Mouse (Mus musculus) megakaryocyte progenitor cell, adult 5-6 weeks (primary cell): ENCODE data around the gene Gm7029. TPM values are rescaled to one million over a fixed set of nuclear protein-coding genes. Genes with fewer than 3 reads are reported as not detected.
"Not testable (repeated sequence)": the region's sequence is repeated elsewhere in the genome, so short reads cannot be mapped to it uniquely, and the experiment has no call there.

Experiments
- ATAC-seq: replicated peaks from 2 replicates; pipeline ENCODE4 v1.8.0; 2016; ENCODE audit warnings: mild to moderate bottlenecking, moderate TSS enrichment, inconsistent platforms; ENCODE audit not compliant: poor library complexity
- total RNA-seq, 2 experiments: library from RNA; stranded (forward) in 1 of 2; stranded (reverse) in 1 of 2; fragments of 157-497, 149-512 nt in 1 of 2; fragments of 200-1000 nt in 1 of 2; gene quantifications; 2 replicates each; pipeline versions ENCODE4 v1.2.3 to v1.2.4; 2015 to 2017

Gene Gm7029
- total RNA-seq (2015) (2.2 TPM in 1 of 2 replicates, not detected in the other), total RNA-seq (2017) (not detected in 2 replicates)

- not testable (repeated sequence) for ATAC-seq
Measured at GRCm38 (mm10) chr17:33873537-33873936, at the start of gene Gm7029. Gene Gm7029, plus strand, starts transcription at chr17:33873837.

GRCm38 (mm10) chr17:33824084-33824996 lies 49.3 kb upstream of the Gm7029 start, which contains the start of the genes Rps28 and Ndufa7:
Gene Rps28, minus strand, starts transcription at chr17:33824562.
Gene Ndufa7, plus strand, starts transcription at chr17:33824572.
- peak; percentile 94 for ATAC-seq

DNA sequence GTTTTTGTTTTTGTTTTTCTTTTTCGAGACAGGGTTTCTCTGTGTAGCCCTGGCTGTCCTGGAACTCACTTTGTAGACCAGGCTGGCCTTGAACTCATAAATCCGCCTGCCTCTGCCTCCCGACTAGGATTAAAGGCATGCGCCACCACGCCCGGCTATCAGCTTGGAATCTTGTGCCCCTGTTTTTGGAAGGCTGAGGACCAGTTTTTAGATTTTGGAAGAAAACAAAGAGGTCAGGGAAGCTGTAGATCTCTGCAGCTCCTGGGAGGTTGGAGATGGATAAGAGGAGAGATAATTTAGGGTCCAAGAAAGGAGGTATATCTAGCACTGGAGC lies 48.7 kb upstream of the Gm7029 start:
- not testable (repeated sequence) for ATAC-seq

DNA sequence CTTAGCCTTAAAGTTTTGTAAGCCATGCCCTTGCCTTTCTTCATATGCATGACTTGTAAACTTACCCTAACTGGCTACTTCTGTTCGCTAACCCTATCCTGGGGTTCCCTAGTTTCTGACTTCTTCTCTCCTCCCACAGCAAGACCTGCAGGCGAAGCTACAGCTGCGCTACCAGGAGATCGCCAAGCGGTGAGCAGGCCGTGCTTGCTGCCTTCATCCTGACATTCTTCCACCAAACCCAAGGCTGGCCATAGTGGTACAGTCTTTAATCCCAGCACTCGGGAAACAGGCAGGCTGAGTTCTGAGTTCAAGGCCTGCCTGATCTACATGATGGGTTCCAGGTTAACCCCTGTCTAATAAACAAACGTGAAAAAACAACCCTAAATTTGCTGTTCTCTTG lies 48.2 kb upstream of the Gm7029 start:
- ATAC-seq, result no peak

DNA sequence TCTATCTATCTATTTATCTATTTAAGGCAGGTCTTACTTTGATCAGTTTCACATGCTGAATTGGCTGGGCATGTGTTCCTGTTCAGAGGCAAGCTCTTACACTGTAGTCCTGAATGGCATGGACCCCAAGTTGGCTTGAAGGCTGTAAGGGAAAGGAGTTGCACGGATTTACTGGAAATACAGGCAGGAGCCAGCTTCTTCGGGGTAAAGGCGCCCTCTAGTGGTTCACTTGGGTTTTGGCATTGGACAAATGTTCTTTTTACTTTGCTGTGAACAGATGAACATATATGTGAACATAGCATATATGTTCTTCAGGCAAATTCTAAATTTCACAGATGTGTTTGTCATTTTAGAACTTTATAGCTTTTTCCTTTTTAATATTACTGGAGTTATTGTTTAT lies 46.8 kb upstream of the Gm7029 start:
- ATAC-seq, result peak; percentile 66

DNA sequence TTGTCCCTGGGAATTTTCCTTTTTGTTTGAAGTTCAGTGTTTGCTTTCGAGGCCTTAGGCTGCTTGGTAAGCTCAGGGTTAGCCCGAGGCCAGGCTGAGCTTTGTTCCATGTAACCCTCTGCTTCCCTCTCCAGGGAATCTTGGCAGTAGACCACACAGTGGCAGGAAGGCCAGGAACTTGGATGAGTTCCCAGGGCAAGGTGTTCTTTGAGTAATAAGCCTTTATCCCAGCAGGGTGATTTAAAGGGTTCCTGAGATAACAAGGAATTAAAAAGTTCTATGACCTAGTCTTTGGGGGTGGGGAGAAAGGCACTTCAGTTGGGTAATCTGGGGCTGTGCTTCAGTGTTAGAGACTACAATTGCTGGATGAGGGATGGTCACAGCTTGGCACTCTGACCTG lies 44.7 kb upstream of the Gm7029 start:
- no peak for ATAC-seq

DNA sequence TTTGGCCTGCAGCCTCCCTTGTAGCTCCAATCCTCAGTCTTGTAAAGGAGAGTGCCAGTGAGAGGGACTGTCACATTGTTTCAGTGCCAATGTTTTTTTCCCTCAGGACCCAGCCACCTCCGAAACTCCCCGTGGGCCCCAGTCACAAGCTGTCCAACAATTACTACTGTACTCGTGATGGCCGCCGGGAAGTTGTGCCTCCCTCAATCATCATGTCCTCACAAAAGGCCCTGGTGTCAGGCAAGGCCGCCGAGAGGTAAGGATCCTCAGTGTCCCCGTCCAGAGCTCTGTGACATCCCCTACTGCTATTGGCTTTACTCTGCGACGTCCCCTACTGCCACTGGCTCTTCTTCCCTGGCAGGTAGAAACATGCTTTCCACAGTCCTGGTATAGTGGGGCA lies 44.1 kb upstream of the Gm7029 start:
- no peak for ATAC-seq

GRCm38 (mm10) chr17:33842966-33843795 lies 30.5 kb upstream of the Gm7029 start, which contains the start of gene Cd320:
Gene Cd320, plus strand, starts transcription at chr17:33843091.
- ATAC-seq, result peak; percentile 88

GRCm38 (mm10) chr17:33844196-33844595 lies 29.4 kb upstream of the Gm7029 start:
- no peak for ATAC-seq

DNA sequence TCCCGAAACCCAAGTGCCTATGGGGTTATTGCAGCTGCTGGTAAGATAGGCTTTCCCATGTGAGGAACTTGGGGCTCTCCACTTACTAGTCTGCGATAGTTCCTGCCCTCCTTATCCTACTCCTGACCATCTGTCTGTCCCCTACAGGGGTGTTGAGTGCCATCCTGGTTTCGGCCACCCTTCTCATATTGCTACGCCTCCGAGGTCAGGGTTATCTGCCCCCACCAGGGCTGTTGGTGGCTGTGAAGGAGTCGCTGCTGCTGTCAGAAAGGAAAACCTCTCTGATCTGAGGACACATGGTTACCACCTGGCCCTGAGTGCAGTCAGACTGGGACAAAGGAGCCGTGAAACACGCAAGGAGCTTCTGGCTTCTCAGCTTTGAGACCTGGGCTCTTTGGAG lies 25.5 kb upstream of the Gm7029 start:
- ATAC-seq, result no peak

DNA sequence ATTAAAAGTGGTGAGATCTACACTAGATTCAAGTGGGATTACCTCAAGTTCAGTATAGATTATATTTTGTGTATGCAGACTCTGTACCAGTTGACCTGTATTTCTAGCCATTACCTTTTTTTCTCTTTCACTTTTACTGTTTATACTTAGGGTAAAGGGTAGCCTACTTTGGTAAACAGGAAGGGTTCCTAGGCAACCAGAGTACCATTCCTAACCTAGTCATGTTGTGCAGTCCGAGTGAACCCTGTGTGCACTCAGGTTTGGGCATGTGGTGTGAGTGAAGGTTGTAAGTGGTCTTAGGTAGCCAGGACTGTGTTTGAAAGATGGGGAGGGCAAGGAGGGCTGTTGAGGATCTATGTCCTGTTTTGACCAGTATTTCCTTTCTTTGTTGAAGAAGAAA lies 22.3 kb upstream of the Gm7029 start:
- no peak for ATAC-seq

GRCm38 (mm10) chr17:33857816-33858215 lies 15.8 kb upstream of the Gm7029 start:
- no peak for ATAC-seq

- peak; percentile 100 for ATAC-seq
Measured at GRCm38 (mm10) chr17:33865330-33866030, 8.2 kb upstream of the Gm7029 start.

- ATAC-seq, result no peak
Measured at GRCm38 (mm10) chr17:33874411-33874810, 774 bp downstream of the Gm7029 start.

- ATAC-seq, result peak; percentile 64
Measured at GRCm38 (mm10) chr17:33875797-33876196, 2.2 kb downstream of the Gm7029 start.

DNA sequence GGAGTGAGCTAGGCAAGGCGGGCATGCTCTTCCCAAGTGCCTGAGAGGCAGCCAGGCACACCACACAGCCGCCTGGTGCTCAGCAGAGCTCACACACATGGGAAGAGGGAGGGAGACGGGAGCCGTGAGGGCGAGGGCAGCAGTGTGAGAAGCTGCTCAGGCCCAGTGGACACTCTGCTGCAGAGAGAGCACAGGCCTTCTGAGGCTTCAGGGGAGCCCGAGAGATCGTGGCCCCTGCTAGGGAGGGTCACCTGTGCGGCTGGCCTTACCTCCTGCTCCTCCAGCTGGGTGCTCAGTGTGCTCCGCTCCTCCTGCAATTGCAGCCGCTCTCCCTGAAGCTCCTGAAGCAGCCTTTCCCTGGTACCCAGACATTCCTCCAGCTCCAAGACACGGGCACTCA lies 10.7 kb downstream of the Gm7029 start:
- ATAC-seq, result not testable (repeated sequence)

GRCm38 (mm10) chr17:33887802-33888201 lies 14.2 kb downstream of the Gm7029 start:
- ATAC-seq, result not testable (repeated sequence)

GRCm38 (mm10) chr17:33888230-33888629 lies 14.6 kb downstream of the Gm7029 start:
- not testable (repeated sequence) for ATAC-seq

DNA sequence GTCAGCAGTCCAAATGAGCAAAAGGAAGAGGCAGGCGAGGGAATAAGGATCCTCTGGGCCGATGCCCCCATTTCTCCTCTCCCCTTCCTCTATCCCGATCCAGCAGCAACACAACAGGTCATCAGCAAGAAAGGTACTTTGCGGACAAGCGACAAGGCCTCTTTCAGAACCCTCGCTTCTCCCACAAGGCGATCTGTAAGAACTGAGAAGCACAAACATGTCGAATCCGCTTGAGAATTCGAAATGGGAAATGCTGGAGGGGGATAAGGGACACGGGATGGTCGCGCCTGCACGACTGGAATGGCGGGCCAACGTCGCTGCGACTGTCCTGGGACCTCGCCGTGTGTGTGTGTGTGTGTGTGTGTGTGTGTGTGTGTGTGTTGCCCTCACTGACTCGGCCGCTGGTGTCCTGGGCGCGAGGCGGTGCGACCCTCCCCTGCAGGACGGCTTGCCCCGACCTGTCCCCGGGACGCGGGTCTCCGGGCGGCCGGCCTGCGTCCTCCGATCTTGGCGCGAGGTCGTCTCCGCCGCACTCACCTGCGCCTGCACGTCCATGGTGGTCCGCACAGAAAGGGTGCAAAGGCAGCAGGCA lies 16.4 kb downstream of the Gm7029 start:
- ATAC-seq, result not testable (repeated sequence)

- peak; percentile 99 for ATAC-seq
Measured at GRCm38 (mm10) chr17:33890533-33891059, 17.0 kb downstream of the Gm7029 start, which contains the start of gene Kifc1. Gene Kifc1, minus strand, starts transcription at chr17:33890661.
